Mouse (Mus musculus) limb, embryonic 10.5 days (tissue): ENCODE data around the gene Capg. TPM values are rescaled to one million over a fixed set of nuclear protein-coding genes. Genes with fewer than 3 reads are reported as not detected.

Source experiments
- DNase-seq: peaks from one replicate; pipeline ENCODE4 v3.0.0-alpha.2; 2017; ENCODE audit warnings: low spot score
- H3K27ac ChIP-seq: fragments of 300-500 bp; sonication (generic); 2 replicates; pipeline ENCODE4 v1.5.1; 2016; ENCODE audit warnings: mild to moderate bottlenecking
- H3K27me3 ChIP-seq: fragments of 300-500 bp; sonication (generic); 2 replicates; pipeline ENCODE4 v1.6.1; 2016; ENCODE audit warnings: low read depth, mild to moderate bottlenecking; ENCODE audit not compliant: poor library complexity, severe bottlenecking
- H3K36me3 ChIP-seq: fragments of 300-500 bp; sonication (generic); 2 replicates; pipeline ENCODE4 v1.6.1; 2016; ENCODE audit warnings: mild to moderate bottlenecking, moderate library complexity
- H3K4me1 ChIP-seq: fragments of 300-500 bp; sonication (generic); 2 replicates; pipeline ENCODE4 v1.6.1; 2016
- H3K4me3 ChIP-seq: fragments of 300-500 bp; sonication (generic); 2 replicates; pipeline ENCODE4 v1.5.1; 2016; ENCODE audit warnings: mild to moderate bottlenecking, moderate library complexity
- H3K9me3 ChIP-seq: fragments of 300-500 bp; sonication (generic); replicated peaks from 2 replicates; pipeline ENCODE4 v1.6.1; 2016; ENCODE audit warnings: mild to moderate bottlenecking
- WGBS: fragments of 180-500 bp; shearing (Covaris S2); methylation state at CpG from one replicate; pipeline ENCODE4 v1.1.7; 2016; 5-methylcytosine and 5-hydroxymethylcytosine counted together
- polyA plus RNA-seq: library from polyadenylated mRNA; unstranded; fragments of >200 nt; fragmentation: Nextera tagmentation; extraction: Ambion mirVana; gene quantifications from 2 replicates; pipeline ENCODE4 v1.2.1, GENCODE M21; 2016

Capg gene
- polyA plus RNA-seq, 1 experiment from 2014 or later = 23.3 TPM

DNA sequence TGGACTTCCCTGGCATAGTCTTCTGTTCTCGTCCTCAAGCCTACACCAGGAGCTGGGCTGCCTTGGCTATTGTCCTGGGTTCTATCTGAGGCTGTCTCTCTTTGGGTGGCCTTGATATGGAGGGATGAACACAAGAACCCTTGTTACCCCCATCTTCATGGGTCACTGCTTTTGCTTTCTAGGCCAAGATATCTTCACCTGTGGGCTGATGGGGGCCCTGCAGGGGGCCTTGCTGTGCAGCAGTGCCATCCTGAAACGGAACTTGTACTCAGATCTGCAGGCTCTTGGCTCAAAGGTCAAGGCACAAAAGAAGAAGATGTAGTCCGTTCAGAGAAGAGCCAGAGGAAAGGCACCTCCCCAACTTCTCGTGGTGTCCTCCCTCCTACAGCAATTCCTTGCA, 62.9 kb downstream of the Capg start:
- Histone ChIP-seq H3K27me3 (no peaks in the 10 kb centered on the region), H3K4me1 (no peaks in the 10 kb centered on the region), H3K9me3 (no peaks in the 10 kb centered on the region), H3K4me3 (no peak overlapping the region), H3K27ac (no peak overlapping the region), H3K36me3 (peaks cover 81% of the 10 kb centered on the region)
- 88% methylated on average over 4 of the region's 4 CpGs for WGBS
- no peak for DNase-seq

DNA sequence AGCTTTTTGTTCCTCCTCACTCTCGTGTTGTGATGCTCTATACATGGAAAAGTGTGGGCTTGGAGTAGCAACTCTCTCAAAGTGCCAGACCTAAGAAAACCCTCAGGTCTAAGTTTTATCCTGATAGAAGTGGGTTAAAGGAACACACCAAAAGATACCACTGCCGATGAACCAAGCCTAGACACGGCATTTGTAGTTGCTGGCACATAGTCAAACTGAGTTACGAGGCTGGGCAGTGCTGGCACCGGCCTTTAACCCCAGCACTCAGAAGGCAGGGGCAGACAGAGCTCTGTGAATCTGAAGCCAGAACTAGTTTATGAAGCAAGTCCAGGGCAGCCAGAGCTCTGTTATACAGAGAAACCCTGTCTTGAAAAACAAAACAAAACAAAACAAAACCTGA, 63.5 kb downstream of the Capg start:
- H3K9me3 ChIP-seq = no peaks in the 10 kb centered on the region
- peaks cover 84% of the 10 kb centered on the region for H3K36me3 ChIP-seq
- no peak overlapping the region for H3K4me3 ChIP-seq

DNA sequence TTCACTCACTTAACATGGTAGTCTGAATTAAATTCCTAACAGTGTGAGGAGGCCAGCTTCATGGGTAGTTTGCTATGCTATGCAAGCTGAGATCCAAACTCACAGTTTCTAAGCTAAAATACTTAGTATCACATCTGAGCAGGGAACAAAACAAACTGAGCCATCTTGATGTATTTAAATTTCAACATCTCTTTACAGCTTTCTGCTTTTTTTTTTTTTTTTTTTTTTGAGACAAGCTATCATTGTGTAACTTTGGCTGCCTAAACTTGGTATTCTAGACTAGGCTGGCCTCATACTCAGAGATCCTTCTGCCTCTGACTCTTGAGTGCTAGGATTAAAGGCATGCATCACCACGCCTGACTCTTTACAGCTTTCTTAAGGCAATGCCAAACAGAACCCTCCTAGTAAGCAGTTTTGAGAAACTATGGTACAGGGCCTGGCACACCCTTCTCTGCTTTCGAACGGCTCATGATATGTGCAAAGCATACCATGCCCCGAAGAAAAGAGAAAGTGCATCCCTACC, 64.5 kb downstream of the Capg start:
- Histone ChIP-seq H3K27me3 (no peaks in the 10 kb centered on the region), H3K36me3 (peaks cover 91% of the 10 kb centered on the region), H3K9me3 (no peaks in the 10 kb centered on the region), H3K4me3 (no peak overlapping the region), H3K4me1 (no peaks in the 10 kb centered on the region), H3K27ac (no peak overlapping the region)
- no peak for DNase-seq
- 91% methylated on average over 4 of the region's 4 CpGs for WGBS

More for the DNA sequence above, 63.5 kb downstream of the Capg start:
- Histone ChIP-seq H3K4me1 (no peaks in the 10 kb centered on the region), H3K27ac (no peak overlapping the region), H3K27me3 (no peaks in the 10 kb centered on the region)
- DNase-seq = no peak
- 92% methylated on average over 5 of the region's 5 CpGs for WGBS

DNA sequence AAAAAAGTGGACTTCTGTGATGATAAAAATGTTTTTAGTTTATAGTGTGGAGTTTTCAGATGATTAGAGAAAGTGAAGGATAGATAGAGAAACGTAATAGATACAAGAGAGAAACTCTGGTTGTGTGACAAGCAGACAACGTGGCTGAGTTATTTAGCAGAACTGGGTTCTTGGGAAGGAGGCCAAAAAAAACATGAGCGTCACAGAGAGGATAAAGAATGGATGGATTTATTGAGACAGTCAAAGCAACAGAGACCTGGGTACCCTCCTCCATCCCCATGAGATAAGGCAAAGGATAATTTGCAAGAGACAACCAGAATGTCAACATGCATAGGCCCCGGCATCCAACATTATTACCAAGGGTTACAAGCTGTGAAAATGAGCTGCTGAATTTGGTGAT, 66.1 kb downstream of the Capg start:
- Histone ChIP-seq H3K36me3 (peaks cover 81% of the 10 kb centered on the region), H3K4me1 (peaks cover 14% of the 10 kb centered on the region), H3K4me3 (no peak overlapping the region), H3K9me3 (no peaks in the 10 kb centered on the region), H3K27me3 (no peaks in the 10 kb centered on the region), H3K27ac (no peak overlapping the region)
- WGBS = 90% methylated on average over 4 of the region's 4 CpGs
- no peak for DNase-seq

Other genes with a start within 250 kb of the Capg start
- gene Sftpb, start 239.8 kb upstream of the Capg start, polyA plus RNA-seq = not detected in 2 replicates
- 78.1 and 88.8 TPM in 2 replicates for gene Usp39, start 199.2 kb upstream of the Capg start, polyA plus RNA-seq
- 24.3 and 27.3 TPM in 2 replicates for gene 0610030E20Rik, start 197.1 kb upstream of the Capg start, polyA plus RNA-seq
- 9.9 and 10.3 TPM in 2 replicates for gene Tmem150a, start 188.9 kb upstream of the Capg start, polyA plus RNA-seq
- 109 TPM in 2 replicates for gene Rnf181, start 177.4 kb upstream of the Capg start, polyA plus RNA-seq
- 19.1 and 19.7 TPM in 2 replicates for gene Vamp5, start 163.9 kb upstream of the Capg start, polyA plus RNA-seq
- 67.5 and 81.7 TPM in 2 replicates for gene Vamp8, start 153.7 kb upstream of the Capg start, polyA plus RNA-seq
- gene Ggcx, start 130.1 kb upstream of the Capg start, polyA plus RNA-seq = 20.2 and 25.9 TPM in 2 replicates
- 481 and 493 TPM in 2 replicates for gene Mat2a, start 104.8 kb upstream of the Capg start, polyA plus RNA-seq
- 0.15 TPM in 1 of 2 replicates, not detected in the other for gene Sh2d6, start 22.7 kb upstream of the Capg start, polyA plus RNA-seq
- gene Elmod3, start 54.0 kb downstream of the Capg start, polyA plus RNA-seq = 14.0 and 14.6 TPM in 2 replicates
- 9.9 and 10.1 TPM in 2 replicates for gene Retsat, start 54.1 kb downstream of the Capg start, polyA plus RNA-seq
- 22.2 and 24.5 TPM in 2 replicates for gene Tgoln1, start 72.6 kb downstream of the Capg start, polyA plus RNA-seq
- gene Tcf7l1, start 244.9 kb downstream of the Capg start, polyA plus RNA-seq = 36.3 and 40.0 TPM in 2 replicates